In the genomic region with DNA sequence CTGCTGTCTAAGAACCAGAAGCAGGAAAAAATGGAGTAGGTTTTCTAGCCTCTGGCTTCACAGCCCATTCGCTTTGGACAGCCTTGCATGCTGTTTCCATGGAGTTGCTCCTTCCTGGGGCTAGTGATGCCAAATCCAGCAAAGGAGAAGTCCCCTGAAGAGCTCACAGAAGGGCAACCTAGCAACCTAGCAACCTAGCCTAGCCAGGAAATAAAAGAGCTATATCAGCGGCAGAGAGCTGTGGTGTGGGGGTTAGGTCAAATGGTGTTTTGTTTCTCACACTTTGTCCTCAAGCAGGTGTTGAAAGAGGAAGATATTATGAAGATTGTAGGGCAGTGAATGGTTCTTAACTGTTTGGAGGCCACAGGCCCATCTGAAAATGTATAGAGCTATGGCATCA, we compare ENCODE assay signal across 20 mouse cellular contexts. TPM values are rescaled to one million over a fixed set of nuclear protein-coding genes. Genes with fewer than 3 reads are reported as not detected.
DNase-seq lines count a peak whose midpoint lies in the region; ATAC-seq and TF ChIP-seq lines count a peak whose summit lies in the region.
"Had no signal": no experiment of that assay in that cellular context is flagged by ENCODE, and none has a peak within 500 bp of the region (broad histone marks: within the 10 kb centered on the region; RNA-seq: fewer than 3 reads in every experiment).

No protein-coding gene starts in this region.

- H3K27me3 ChIP-seq in forebrain, embryonic 12.5 days, result peaks cover 19% of the 10 kb centered on the region; the same call in 1 of the 2 replicates
- no peaks in the 10 kb centered on the region for H3K27me3 ChIP-seq in forebrain, embryonic 16.5 days (replicated peaks; ENCODE audit: control insufficient read depth, insufficient read depth, low read length)
- H3K27me3 ChIP-seq in spleen, adult 2 months (ENCODE audit: control insufficient read depth, insufficient read depth, low read length), result no peaks in the 10 kb centered on the region
- H3K27me3 ChIP-seq in hindbrain, postnatal 0 days (ENCODE audit: insufficient read depth, low read length), result no peaks in the 10 kb centered on the region
- no peaks in the 10 kb centered on the region; the same call in 1 of the 2 replicates for H3K27me3 ChIP-seq in small intestine, adult 2 months (ENCODE audit: control insufficient read depth, insufficient read depth, low read length)
- no peaks in the 10 kb centered on the region for H3K27me3 ChIP-seq in kidney, adult 2 months (replicated peaks; ENCODE audit: control insufficient read depth, insufficient read depth, low read length)

- ATAC-seq in forebrain, embryonic 12.5 days (ENCODE audit: low FRiP score), result no peak
- no peak for ATAC-seq in forebrain, embryonic 16.5 days
- no peak for ATAC-seq in hindbrain, postnatal 0 days
- ATAC-seq: inflammation-experienced regulatory T-cells, adult 6 months had no signal

- no peaks in the 10 kb centered on the region for H3K9me3 ChIP-seq in forebrain, embryonic 12.5 days
- H3K9me3 ChIP-seq in forebrain, embryonic 16.5 days (ENCODE audit: control insufficient read depth, low read length), result no peaks in the 10 kb centered on the region
- H3K9me3 ChIP-seq in hindbrain, postnatal 0 days (ENCODE audit: low read length), result no peaks in the 10 kb centered on the region
- H3K9me3 ChIP-seq: embryonic facial prominence, embryonic 12.5 days; heart, embryonic 15.5 days; limb, embryonic 13.5 days; liver, embryonic 15.5 days had no signal

- no peak for DNase-seq in spleen, adult 2 months (ENCODE audit: low read depth in 1 of 2, low spot score in 2 of 2)
- no peak for DNase-seq in spleen, adult 12 weeks (ENCODE audit: low spot score)
- peak; percentile 49 for DNase-seq in hindbrain, postnatal 0 days (ENCODE audit: low spot score)
- no peak for DNase-seq in layer of hippocampus, adult 9-11 months
- no peak for DNase-seq in kidney, adult 2 months
- DNase-seq: adrenal gland, adult 8-10 months; cerebellum, postnatal 25 days; heart, adult 18-20 months; lung, postnatal 14 days; thymus, postnatal 14 days had no signal

- no peak overlapping the region for H3K4me3 ChIP-seq in forebrain, embryonic 12.5 days (replicated peaks)
- no peak overlapping the region for H3K4me3 ChIP-seq in forebrain, embryonic 16.5 days (replicated peaks; ENCODE audit: low read length)
- H3K4me3 ChIP-seq in spleen, adult 2 months (ENCODE audit: extremely low read depth, insufficient read depth, insufficient read length), result peak overlapping the region; percentile 38; the same call in 1 of the 2 replicates
- no peak overlapping the region for H3K4me3 ChIP-seq in hindbrain, postnatal 0 days (ENCODE audit: low read length)
- H3K4me3 ChIP-seq in small intestine, adult 2 months (ENCODE audit: low read depth, low read length), result peak overlapping the region; percentile 26; the same call in 1 of the 2 replicates
- H3K4me3 ChIP-seq in kidney, adult 2 months (ENCODE audit: insufficient read depth, low read depth, low read length), result no peak overlapping the region
- H3K4me3 ChIP-seq: embryonic facial prominence, embryonic 12.5 days; heart, embryonic 15.5 days; limb, embryonic 13.5 days; liver, embryonic 15.5 days had no signal

- no peak overlapping the region for H3K9ac ChIP-seq in forebrain, embryonic 12.5 days
- H3K9ac ChIP-seq in forebrain, embryonic 16.5 days (replicated peaks; ENCODE audit: low read depth, low read length), result no peak overlapping the region
- H3K9ac ChIP-seq in hindbrain, postnatal 0 days (replicated peaks; ENCODE audit: low read length), result no peak overlapping the region
- H3K9ac ChIP-seq: embryonic facial prominence, embryonic 12.5 days; heart, embryonic 15.5 days; limb, embryonic 13.5 days; liver, embryonic 15.5 days had no signal

- no peak for TF ChIP-seq POLR2A in spleen, adult 2 months (IDR thresholded peaks at IDR 0.05; ENCODE audit: low read depth, low read length)
- TF ChIP-seq POLR2A in small intestine, adult 2 months (IDR thresholded peaks at IDR 0.05; ENCODE audit: low read depth, low read length), result no peak
- TF ChIP-seq POLR2A in kidney, adult 2 months (IDR thresholded peaks at IDR 0.05; ENCODE audit: low read depth, low read length), result no peak

- peak overlapping the region; percentile 58; the same call in 1 of the 2 replicates for H3K4me2 ChIP-seq in forebrain, embryonic 12.5 days
- H3K4me2 ChIP-seq in forebrain, embryonic 16.5 days (ENCODE audit: low read length), result no peak overlapping the region; the same call in 1 of the 2 replicates
- peak overlapping the region; percentile 56 for H3K4me2 ChIP-seq in hindbrain, postnatal 0 days (ENCODE audit: low read depth, low read length)
- H3K4me2 ChIP-seq: heart, embryonic 15.5 days; limb, embryonic 13.5 days; liver, embryonic 15.5 days had no signal

- peaks cover 6% of the 10 kb centered on the region; the same call in 1 of the 2 replicates for H3K4me1 ChIP-seq in forebrain, embryonic 12.5 days
- H3K4me1 ChIP-seq in forebrain, embryonic 16.5 days (replicated peaks; ENCODE audit: control insufficient read depth, insufficient read depth, low read length), result peaks cover 14% of the 10 kb centered on the region
- peaks cover 6% of the 10 kb centered on the region; the same call in 1 of the 2 replicates for H3K4me1 ChIP-seq in spleen, adult 2 months (ENCODE audit: control insufficient read depth, insufficient read depth, insufficient read length)
- no peaks in the 10 kb centered on the region for H3K4me1 ChIP-seq in hindbrain, postnatal 0 days (ENCODE audit: insufficient read depth, low read length)
- no peaks in the 10 kb centered on the region; the same call in 1 of the 2 replicates for H3K4me1 ChIP-seq in small intestine, adult 2 months (ENCODE audit: control insufficient read depth, insufficient read depth, insufficient read length, low read length)
- no peaks in the 10 kb centered on the region for H3K4me1 ChIP-seq in kidney, adult 2 months (ENCODE audit: control insufficient read depth, insufficient read depth, low read length)
- H3K4me1 ChIP-seq: embryonic facial prominence, embryonic 12.5 days; heart, embryonic 15.5 days; limb, embryonic 13.5 days; liver, embryonic 15.5 days had no signal

- no peak for TF ChIP-seq CTCF in spleen, adult 2 months (IDR thresholded peaks at IDR 0.05; ENCODE audit: extremely low read depth, insufficient read depth, insufficient read length, insufficient replicate concordance)
- TF ChIP-seq CTCF in hindbrain, postnatal 0 days (IDR thresholded peaks at IDR 0.05; ENCODE audit: low read depth), result no peak
- TF ChIP-seq CTCF in small intestine, adult 2 months (IDR thresholded peaks at IDR 0.05; ENCODE audit: extremely low read depth, insufficient read length, insufficient replicate concordance, low read depth, low read length), result no peak
- TF ChIP-seq CTCF in kidney, adult 2 months (conservative IDR thresholded peaks at IDR 0.05; ENCODE audit: insufficient read depth, insufficient read length, low read depth, low read length), result no peak

- no peak overlapping the region for H3K27ac ChIP-seq in forebrain, embryonic 12.5 days
- no peak overlapping the region for H3K27ac ChIP-seq in forebrain, embryonic 16.5 days (ENCODE audit: low read length)
- H3K27ac ChIP-seq in spleen, adult 2 months (ENCODE audit: insufficient read depth, low read length), result peak overlapping the region; percentile 98
- peak overlapping the region; percentile 32; the same call in 1 of the 2 replicates for H3K27ac ChIP-seq in hindbrain, postnatal 0 days
- no peak overlapping the region for H3K27ac ChIP-seq in small intestine, adult 2 months (ENCODE audit: insufficient read depth, low read depth, low read length)
- no peak overlapping the region for H3K27ac ChIP-seq in kidney, adult 2 months (ENCODE audit: insufficient read depth, low read depth, low read length)
- H3K27ac ChIP-seq: embryonic facial prominence, embryonic 12.5 days; heart, embryonic 15.5 days; left cerebral cortex, adult 2 months; limb, embryonic 13.5 days; liver, embryonic 15.5 days had no signal

- WGBS in forebrain, embryonic 12.5 days, result 60% methylated on average over 2 of the region's 2 CpGs
- 63% methylated on average over 2 of the region's 2 CpGs for WGBS in forebrain, embryonic 16.5 days
- 62% methylated on average over 2 of the region's 2 CpGs for WGBS in spleen, adult 2 months
- WGBS in hindbrain, postnatal 0 days, result 43% methylated on average over 2 of the region's 2 CpGs
- 48% methylated on average over 2 of the region's 2 CpGs for WGBS in small intestine, adult 2 months
- WGBS in kidney, adult 2 months, result 47% methylated on average over 2 of the region's 2 CpGs

- no peaks in the 10 kb centered on the region for H3K36me3 ChIP-seq in forebrain, embryonic 12.5 days (replicated peaks)
- H3K36me3 ChIP-seq in forebrain, embryonic 16.5 days (ENCODE audit: control insufficient read depth, insufficient read depth), result no peaks in the 10 kb centered on the region
- H3K36me3 ChIP-seq in spleen, adult 2 months (ENCODE audit: control insufficient read depth, insufficient read depth, low read length), result no peaks in the 10 kb centered on the region
- H3K36me3 ChIP-seq in hindbrain, postnatal 0 days (ENCODE audit: insufficient read depth, low read length), result no peaks in the 10 kb centered on the region
- no peaks in the 10 kb centered on the region for H3K36me3 ChIP-seq in small intestine, adult 2 months (ENCODE audit: control insufficient read depth, insufficient read depth, low read length)
- H3K36me3 ChIP-seq in kidney, adult 2 months (ENCODE audit: control insufficient read depth, insufficient read depth, low read length), result no peaks in the 10 kb centered on the region
- H3K36me3 ChIP-seq: embryonic facial prominence, embryonic 12.5 days; heart, embryonic 15.5 days; limb, embryonic 13.5 days; liver, embryonic 15.5 days had no signal

RNA-seq across cellular contexts. Expression of gene Zcchc18, which starts 1.7 kb away (rescaled TPM):
- polyA plus RNA-seq in forebrain, embryonic 12.5 days (2016; fragmentation: Nextera tagmentation; extraction: Ambion mirVana), result 137 and 146 TPM in 2 replicates
- 315 and 386 TPM in 2 replicates for polyA plus RNA-seq in forebrain, embryonic 16.5 days (2015; fragmentation: Nextera tagmentation; extraction: Ambion mirVana)
- polyA plus RNA-seq in spleen, adult 2 months (2012; rRNA removed), result 3.0 and 3.5 TPM in 2 replicates
- total RNA-seq in hindbrain, postnatal 0 days (2014; rRNA removed), result 151 and 166 TPM in 2 replicates
- polyA plus RNA-seq in hindbrain, postnatal 0 days (2015; fragmentation: Nextera tagmentation; extraction: Ambion mirVana), result 495 and 508 TPM in 2 replicates
- 0.30 and 0.52 TPM in 2 replicates for polyA plus RNA-seq in small intestine, adult 2 months (2012; rRNA removed)
- 0.30 and 0.92 TPM in 2 replicates for polyA plus RNA-seq in kidney, adult 2 months (2012; rRNA removed)

RNA-seq across cellular contexts. Expression of gene Tmsb15b1, which starts 14.6 kb away (rescaled TPM):
- 32.4 and 34.4 TPM in 2 replicates for polyA plus RNA-seq in forebrain, embryonic 12.5 days (2016; fragmentation: Nextera tagmentation; extraction: Ambion mirVana)
- 55.3 and 64.4 TPM in 2 replicates for polyA plus RNA-seq in forebrain, embryonic 16.5 days (2015; fragmentation: Nextera tagmentation; extraction: Ambion mirVana)
- 0.34 and 0.41 TPM in 2 replicates for polyA plus RNA-seq in spleen, adult 2 months (2012; rRNA removed)
- total RNA-seq in hindbrain, postnatal 0 days (2014; rRNA removed), result 0.68 and 19.2 TPM in 2 replicates
- 39.0 and 43.7 TPM in 2 replicates for polyA plus RNA-seq in hindbrain, postnatal 0 days (2015; fragmentation: Nextera tagmentation; extraction: Ambion mirVana)
- polyA plus RNA-seq in small intestine, adult 2 months (2012; rRNA removed), result not detected in 2 replicates
- 0.83 and 1.0 TPM in 2 replicates for polyA plus RNA-seq in kidney, adult 2 months (2012; rRNA removed)
- total RNA-seq: heart, adult 18-20 months; MEL had no signal

RNA-seq across cellular contexts. Expression of gene Tmsb15l, which starts 14.6 kb away (rescaled TPM):
- polyA plus RNA-seq in forebrain, embryonic 12.5 days (2016; fragmentation: Nextera tagmentation; extraction: Ambion mirVana), result 5.7 and 9.0 TPM in 2 replicates
- polyA plus RNA-seq in forebrain, embryonic 16.5 days (2015; fragmentation: Nextera tagmentation; extraction: Ambion mirVana), result 7.6 and 11.0 TPM in 2 replicates
- polyA plus RNA-seq in spleen, adult 2 months (2012; rRNA removed), result 0.47 and 0.58 TPM in 2 replicates
- total RNA-seq in hindbrain, postnatal 0 days (2014; rRNA removed), result 1.7 and 4.2 TPM in 2 replicates
- 8.8 and 9.1 TPM in 2 replicates for polyA plus RNA-seq in hindbrain, postnatal 0 days (2015; fragmentation: Nextera tagmentation; extraction: Ambion mirVana)
- 0.32 TPM in 1 of 2 replicates, not detected in the other for polyA plus RNA-seq in small intestine, adult 2 months (2012; rRNA removed)
- 1.2 and 2.0 TPM in 2 replicates for polyA plus RNA-seq in kidney, adult 2 months (2012; rRNA removed)
- total RNA-seq: heart, adult 18-20 months; MEL had no signal

RNA-seq across cellular contexts. Expression of gene Tmsb15b2, which starts 16.0 kb away (rescaled TPM):
- 84.2 and 94.6 TPM in 2 replicates for polyA plus RNA-seq in forebrain, embryonic 12.5 days (2016; fragmentation: Nextera tagmentation; extraction: Ambion mirVana)
- 119 and 142 TPM in 2 replicates for polyA plus RNA-seq in forebrain, embryonic 16.5 days (2015; fragmentation: Nextera tagmentation; extraction: Ambion mirVana)
- polyA plus RNA-seq in spleen, adult 2 months (2012; rRNA removed), result not detected in 2 replicates
- total RNA-seq in hindbrain, postnatal 0 days (2014; rRNA removed), result 1.0 and 6.3 TPM in 2 replicates
- 74.9 and 82.2 TPM in 2 replicates for polyA plus RNA-seq in hindbrain, postnatal 0 days (2015; fragmentation: Nextera tagmentation; extraction: Ambion mirVana)
- not detected in 2 replicates for polyA plus RNA-seq in small intestine, adult 2 months (2012; rRNA removed)
- 0.44 and 0.57 TPM in 2 replicates for polyA plus RNA-seq in kidney, adult 2 months (2012; rRNA removed)
- total RNA-seq: MEL had no signal

RNA-seq across cellular contexts. Expression of gene Slc25a53, which starts 46.8 kb away (rescaled TPM):
- 13.7 and 14.1 TPM in 2 replicates for polyA plus RNA-seq in forebrain, embryonic 12.5 days (2016; fragmentation: Nextera tagmentation; extraction: Ambion mirVana)
- polyA plus RNA-seq in forebrain, embryonic 16.5 days (2015; fragmentation: Nextera tagmentation; extraction: Ambion mirVana), result 16.2 and 17.2 TPM in 2 replicates
- 29.4 and 29.7 TPM in 2 replicates for polyA plus RNA-seq in spleen, adult 2 months (2012; rRNA removed)
- 24.8 and 28.4 TPM in 2 replicates for total RNA-seq in hindbrain, postnatal 0 days (2014; rRNA removed)
- 12.2 and 12.6 TPM in 2 replicates for polyA plus RNA-seq in hindbrain, postnatal 0 days (2015; fragmentation: Nextera tagmentation; extraction: Ambion mirVana)
- polyA plus RNA-seq in small intestine, adult 2 months (2012; rRNA removed), result 0.95 and 1.9 TPM in 2 replicates
- polyA plus RNA-seq in kidney, adult 2 months (2012; rRNA removed), result 2.2 and 2.4 TPM in 2 replicates

Comparison
In these comparisons a context has a peak if more than half of its experiments do, and no peak if none do; other contexts are left out.
1. H3K27ac ChIP-seq: peak in spleen, adult 2 months (single experiment) and hindbrain, postnatal 0 days (single experiment); none in forebrain, embryonic 12.5 days (single experiment), forebrain, embryonic 16.5 days (single experiment), small intestine, adult 2 months (single experiment) and kidney, adult 2 months (single experiment).
2. H3K4me3 ChIP-seq: peak in spleen, adult 2 months (single experiment) and small intestine, adult 2 months (single experiment); none in forebrain, embryonic 12.5 days (single experiment), forebrain, embryonic 16.5 days (single experiment), hindbrain, postnatal 0 days (single experiment) and kidney, adult 2 months (single experiment).
3. RNA of gene Zcchc18, which starts 1.7 kb away (polyA plus RNA-seq): 495 to 508 TPM in hindbrain, postnatal 0 days, 315 to 386 TPM in forebrain, embryonic 16.5 days and 137 to 146 TPM in forebrain, embryonic 12.5 days; 3.0 to 3.5 TPM in spleen, adult 2 months, 0.30 to 0.92 TPM in kidney, adult 2 months and 0.30 to 0.52 TPM in small intestine, adult 2 months; every median in the first group is over 10 times any median in the second.
4. RNA of gene Tmsb15b1, which starts 14.6 kb away (polyA plus RNA-seq): 55.3 to 64.4 TPM in forebrain, embryonic 16.5 days, 39.0 to 43.7 TPM in hindbrain, postnatal 0 days and 32.4 to 34.4 TPM in forebrain, embryonic 12.5 days; 0.83 to 1.0 TPM in kidney, adult 2 months, 0.34 to 0.41 TPM in spleen, adult 2 months and not detected in small intestine, adult 2 months; every median in the first group is over 10 times any median in the second.